Mouse (Mus musculus): Measurements from ENCODE around the gene Dnah9. TPM values are rescaled to one million over a fixed set of nuclear protein-coding genes. Genes with fewer than 3 reads are reported as not detected.

Gene Dnah9
- polyA plus RNA-seq, 1 experiment: 1.4 TPM

GRCm38 (mm10) chr11:65807601-65808000, 360.8 kb downstream of the Dnah9 start:
- peaks cover 1% of the 10 kb centered on the region; the same call in 1 of the 2 replicates for H3K4me1 ChIP-seq (ENCODE audit: control insufficient read depth, insufficient read depth, low read length)
- TF ChIP-seq CTCF (IDR thresholded peaks at IDR 0.05; ENCODE audit: extremely low read depth, insufficient read depth, low read length): no peak
- no peak for TF ChIP-seq POLR2A (IDR thresholded peaks at IDR 0.05; ENCODE audit: extremely low read depth, insufficient read depth, low read length)
- H3K4me3 ChIP-seq (ENCODE audit: insufficient read depth, low read length): peak overlapping the region; percentile 58
- no peak overlapping the region for H3K27ac ChIP-seq (ENCODE audit: insufficient read depth, low read length)

- H3K27ac ChIP-seq (ENCODE audit: insufficient read depth, low read length): peak within 1 kb of the TSS; percentile 93
- TF ChIP-seq POLR2A (IDR thresholded peaks at IDR 0.05; ENCODE audit: extremely low read depth, insufficient read depth, low read length): peak; percentile 75
- TF ChIP-seq CTCF (IDR thresholded peaks at IDR 0.05; ENCODE audit: extremely low read depth, insufficient read depth, low read length): no peak
- H3K4me1 ChIP-seq (ENCODE audit: control insufficient read depth, insufficient read depth, low read length): peaks cover 1% of the 10 kb centered on the region; the same call in 1 of the 2 replicates
- peak within 1 kb of the TSS; percentile 58 for H3K4me3 ChIP-seq (ENCODE audit: insufficient read depth, low read length)
These were observed 361.3 kb downstream of the Dnah9 start, which contains the start of gene Zkscan6 for GRCm38 (mm10) chr11:65806909-65807504. TSS of gene Zkscan6 (plus strand) at chr11:65807175.

- no peak for TF ChIP-seq POLR2A (IDR thresholded peaks at IDR 0.05; ENCODE audit: extremely low read depth, insufficient read depth, low read length)
- TF ChIP-seq CTCF (IDR thresholded peaks at IDR 0.05; ENCODE audit: extremely low read depth, insufficient read depth, low read length): no peak
These were observed 361.9 kb downstream of the Dnah9 start for GRCm38 (mm10) chr11:65806321-65806904.

GRCm38 (mm10) chr11:65801899-65802298, 366.5 kb downstream of the Dnah9 start:
- Histone ChIP-seq H3K27ac (ENCODE audit: insufficient read depth, low read length) (0 out of 2 replicates have a peak overlapping the region, but pooled peaks have one; percentile 53), H3K4me3 (ENCODE audit: insufficient read depth, low read length) (no peak overlapping the region), H3K4me1 (ENCODE audit: control insufficient read depth, insufficient read depth, low read length) (peaks cover 2% of the 10 kb centered on the region; the same call in 1 of the 2 replicates)
- no peak for TF ChIP-seq CTCF (IDR thresholded peaks at IDR 0.05; ENCODE audit: extremely low read depth, insufficient read depth, low read length)
- TF ChIP-seq POLR2A (IDR thresholded peaks at IDR 0.05; ENCODE audit: extremely low read depth, insufficient read depth, low read length): no peak

More at GRCm38 (mm10) chr11:65806321-65806904, 361.9 kb downstream of the Dnah9 start:
- H3K4me1 ChIP-seq (ENCODE audit: control insufficient read depth, insufficient read depth, low read length): peaks cover 1% of the 10 kb centered on the region; the same call in 1 of the 2 replicates
- peak overlapping the region; percentile 58 for H3K4me3 ChIP-seq (ENCODE audit: insufficient read depth, low read length)
- 0 out of 2 replicates have a peak overlapping the region, but pooled peaks have one; percentile 30 for H3K27ac ChIP-seq (ENCODE audit: insufficient read depth, low read length)

GRCm38 (mm10) chr11:65795896-65796295, 372.5 kb downstream of the Dnah9 start:
- Histone ChIP-seq H3K4me1 (ENCODE audit: control insufficient read depth, insufficient read depth, low read length) (no peaks in the 10 kb centered on the region), H3K27ac (ENCODE audit: insufficient read depth, low read length) (no peak overlapping the region), H3K4me3 (ENCODE audit: insufficient read depth, low read length) (no peak overlapping the region)
- TF ChIP-seq POLR2A (IDR thresholded peaks at IDR 0.05; ENCODE audit: extremely low read depth, insufficient read depth, low read length) (no peak), CTCF (IDR thresholded peaks at IDR 0.05; ENCODE audit: extremely low read depth, insufficient read depth, low read length) (no peak)

- no peak for TF ChIP-seq CTCF (IDR thresholded peaks at IDR 0.05; ENCODE audit: extremely low read depth, insufficient read depth, low read length)
- TF ChIP-seq POLR2A (IDR thresholded peaks at IDR 0.05; ENCODE audit: extremely low read depth, insufficient read depth, low read length): no peak
- Histone ChIP-seq H3K4me1 (ENCODE audit: control insufficient read depth, insufficient read depth, low read length) (no peaks in the 10 kb centered on the region), H3K4me3 (ENCODE audit: insufficient read depth, low read length) (no peak overlapping the region), H3K27ac (ENCODE audit: insufficient read depth, low read length) (no peak overlapping the region)
These were observed 373.7 kb downstream of the Dnah9 start for GRCm38 (mm10) chr11:65794428-65795219.

GRCm38 (mm10) chr11:65788154-65788553, 380.2 kb downstream of the Dnah9 start, which contains the start of gene Map2k4:
TSS of gene Map2k4 (minus strand) at chr11:65788297.
- Histone ChIP-seq H3K27ac (ENCODE audit: insufficient read depth, low read length) (0 out of 2 replicates have a peak within 1 kb of the TSS, but pooled peaks have one; percentile 34), H3K4me3 (ENCODE audit: insufficient read depth, low read length) (peak within 1 kb of the TSS; percentile 59), H3K4me1 (ENCODE audit: control insufficient read depth, insufficient read depth, low read length) (peaks cover 3% of the 10 kb centered on the region; the same call in 1 of the 2 replicates)
- no peak for TF ChIP-seq CTCF (IDR thresholded peaks at IDR 0.05; ENCODE audit: extremely low read depth, insufficient read depth, low read length)
- TF ChIP-seq POLR2A (IDR thresholded peaks at IDR 0.05; ENCODE audit: extremely low read depth, insufficient read depth, low read length): peak; percentile 85

GRCm38 (mm10) chr11:65787421-65788151, 380.8 kb downstream of the Dnah9 start:
- TF ChIP-seq POLR2A (IDR thresholded peaks at IDR 0.05; ENCODE audit: extremely low read depth, insufficient read depth, low read length) (no peak), CTCF (IDR thresholded peaks at IDR 0.05; ENCODE audit: extremely low read depth, insufficient read depth, low read length) (no peak)
- Histone ChIP-seq H3K4me3 (ENCODE audit: insufficient read depth, low read length) (peak overlapping the region; percentile 59), H3K4me1 (ENCODE audit: control insufficient read depth, insufficient read depth, low read length) (peaks cover 3% of the 10 kb centered on the region; the same call in 1 of the 2 replicates), H3K27ac (ENCODE audit: insufficient read depth, low read length) (0 out of 2 replicates have a peak overlapping the region, but pooled peaks have one; percentile 34)

Data from cortical plate, adult 2 months (tissue).